Comparison of ENCODE assay signal across 8 mouse cellular contexts in genomic region chr13:37993704-37994404, GRCm38 (mm10). TPM values are rescaled to one million over a fixed set of nuclear protein-coding genes. Genes with fewer than 3 reads are reported as not detected.
DNase-seq lines count a peak whose midpoint lies in the region; ATAC-seq and TF ChIP-seq lines count a peak whose summit lies in the region.

TSS of gene Ssr1 (minus strand) at chr13:37994217.

- peaks cover 7% of the 10 kb centered on the region; the same call in 1 of the 2 replicates for H3K4me1 ChIP-seq in heart, embryonic 12.5 days (replicated peaks)
- 0 out of 2 replicates have a peak, but pooled peaks cover 5% of the 10 kb centered on the region for H3K4me1 ChIP-seq in kidney, postnatal 0 days (replicated peaks; ENCODE audit: insufficient read depth, low read length)
- H3K4me1 ChIP-seq in liver, embryonic 11.5 days (replicated peaks; ENCODE audit: control insufficient read depth, insufficient read depth, low read length) = no peaks in the 10 kb centered on the region; the same call in 1 of the 2 replicates
- peaks cover 9% of the 10 kb centered on the region; the same call in 1 of the 2 replicates for H3K4me1 ChIP-seq in stomach, embryonic 14.5 days (ENCODE audit: control insufficient read depth, insufficient read depth, low read length)

- peaks cover 25% of the 10 kb centered on the region for H3K36me3 ChIP-seq in heart, embryonic 12.5 days
- H3K36me3 ChIP-seq in kidney, postnatal 0 days (ENCODE audit: insufficient read depth, low read length) = peaks cover 18% of the 10 kb centered on the region
- peaks cover 20% of the 10 kb centered on the region for H3K36me3 ChIP-seq in liver, embryonic 11.5 days (ENCODE audit: control insufficient read depth, insufficient read depth, low read length)
- H3K36me3 ChIP-seq in stomach, embryonic 14.5 days (ENCODE audit: control insufficient read depth, insufficient read depth, low read length) = peaks cover 24% of the 10 kb centered on the region

- H3K27me3 ChIP-seq in heart, embryonic 12.5 days (replicated peaks) = 0 out of 2 replicates have a peak, but pooled peaks cover 2% of the 10 kb centered on the region
- no peaks in the 10 kb centered on the region for H3K27me3 ChIP-seq in kidney, postnatal 0 days (ENCODE audit: insufficient read depth, low read length)
- H3K27me3 ChIP-seq in liver, embryonic 11.5 days (replicated peaks; ENCODE audit: control insufficient read depth, insufficient read depth, low read length) = no peaks in the 10 kb centered on the region
- no peaks in the 10 kb centered on the region for H3K27me3 ChIP-seq in stomach, embryonic 14.5 days (ENCODE audit: control insufficient read depth, insufficient read depth, low read length)

- peak; percentile 95 for ATAC-seq in erythroid progenitor cell, adult 5-6 weeks (replicated peaks; ENCODE audit: low FRiP score, poor library complexity, severe bottlenecking)
- ATAC-seq in heart, embryonic 12.5 days (ENCODE audit: insufficient number of reproducible peaks, low FRiP score) = peak; percentile 98
- peak; percentile 98 for ATAC-seq in kidney, postnatal 0 days (replicated peaks; ENCODE audit: low FRiP score, low read depth)
- ATAC-seq in liver, embryonic 11.5 days (replicated peaks; ENCODE audit: low FRiP score) = peak; percentile 98
- peak; percentile 97 for ATAC-seq in stomach, embryonic 14.5 days (ENCODE audit: insufficient number of reproducible peaks, insufficient read depth, low FRiP score, low read depth)

- under 1% methylated on average over 88 of the region's 89 CpGs for WGBS in heart, embryonic 12.5 days
- WGBS in kidney, postnatal 0 days = under 1% methylated on average over 79 of the region's 89 CpGs
- WGBS in liver, embryonic 11.5 days = under 1% methylated on average over 82 of the region's 89 CpGs
- under 1% methylated on average over 83 of the region's 89 CpGs for WGBS in stomach, embryonic 14.5 days

- peak within 1 kb of the TSS; percentile 90 for H3K27ac ChIP-seq in heart, embryonic 12.5 days (ENCODE audit: poor library complexity, severe bottlenecking)
- peak within 1 kb of the TSS; percentile 96 for H3K27ac ChIP-seq in kidney, postnatal 0 days
- H3K27ac ChIP-seq in liver, embryonic 11.5 days (ENCODE audit: low read depth, low read length) = peak within 1 kb of the TSS; percentile 86
- peak within 1 kb of the TSS; percentile 94 for H3K27ac ChIP-seq in stomach, embryonic 14.5 days (ENCODE audit: low read length)

- no peaks in the 10 kb centered on the region for H3K9me3 ChIP-seq in heart, embryonic 12.5 days (replicated peaks)
- no peaks in the 10 kb centered on the region for H3K9me3 ChIP-seq in kidney, postnatal 0 days (replicated peaks; ENCODE audit: low read length)
- no peaks in the 10 kb centered on the region for H3K9me3 ChIP-seq in liver, embryonic 11.5 days (ENCODE audit: control insufficient read depth, low read length)
- H3K9me3 ChIP-seq in stomach, embryonic 14.5 days (ENCODE audit: control insufficient read depth, low read depth, low read length) = no peaks in the 10 kb centered on the region

- no peak for TF ChIP-seq CTCF in kidney, postnatal 0 days (IDR thresholded peaks at IDR 0.05; ENCODE audit: low read depth)

- H3K9ac ChIP-seq in heart, embryonic 12.5 days = peak within 1 kb of the TSS; percentile 96
- peak within 1 kb of the TSS; percentile 98 for H3K9ac ChIP-seq in kidney, postnatal 0 days (ENCODE audit: low read depth, low read length)
- H3K9ac ChIP-seq in liver, embryonic 11.5 days (ENCODE audit: low read depth, low read length) = peak within 1 kb of the TSS; percentile 99
- peak within 1 kb of the TSS; percentile 97 for H3K9ac ChIP-seq in stomach, embryonic 14.5 days (replicated peaks; ENCODE audit: low read depth, low read length)

- H3K4me2 ChIP-seq in heart, embryonic 12.5 days = peak within 1 kb of the TSS; percentile 93
- peak within 1 kb of the TSS; percentile 74 for H3K4me2 ChIP-seq in kidney, postnatal 0 days (ENCODE audit: low read length)
- H3K4me2 ChIP-seq in liver, embryonic 11.5 days = peak within 1 kb of the TSS; percentile 80
- peak within 1 kb of the TSS; percentile 90 for H3K4me2 ChIP-seq in stomach, embryonic 14.5 days (replicated peaks; ENCODE audit: low read depth, low read length)

- DNase-seq in CD4-positive helper T cell, adult 2 months (ENCODE audit: low read depth, low spot score) = peak; percentile 95
- DNase-seq in brain, embryonic 18.5 days (ENCODE audit: low read depth, low spot score) = peak; percentile 89
- peak; percentile 98 for DNase-seq in kidney, postnatal 0 days (ENCODE audit: low spot score)
- peak; percentile 95 for DNase-seq in liver, embryonic 11.5 days (ENCODE audit: low spot score)
- peak; percentile 94 for DNase-seq in naive thymus-derived CD4-positive, alpha-beta T cell, adult 2 months (ENCODE audit: low read depth)

- H3K4me3 ChIP-seq in heart, embryonic 12.5 days = peak within 1 kb of the TSS; percentile 91
- peak within 1 kb of the TSS; percentile 98 for H3K4me3 ChIP-seq in kidney, postnatal 0 days (replicated peaks; ENCODE audit: low read depth, low read length)
- H3K4me3 ChIP-seq in liver, embryonic 11.5 days (ENCODE audit: low read depth, low read length) = peak within 1 kb of the TSS; percentile 89
- peak within 1 kb of the TSS; percentile 92 for H3K4me3 ChIP-seq in stomach, embryonic 14.5 days (ENCODE audit: low read depth, low read length)

RNA-seq across cellular contexts. Expression of gene Ssr1, which starts in this region (rescaled TPM):
- 76.0 and 76.3 TPM in 2 replicates for total RNA-seq in erythroid progenitor cell, adult 5-6 weeks (2015; ENCODE audit: low replicate concordance)
- 66.6 and 69.7 TPM in 2 replicates for total RNA-seq in erythroid progenitor cell, adult 5-6 weeks (2017; ENCODE audit: low replicate concordance)
- 124 and 130 TPM in 2 replicates for polyA plus RNA-seq in heart, embryonic 12.5 days (2016; fragmentation: Nextera tagmentation; extraction: Ambion mirVana)
- polyA plus RNA-seq in kidney, postnatal 0 days (2015; fragmentation: Nextera tagmentation; extraction: Ambion mirVana) = 116 and 128 TPM in 2 replicates
- polyA plus RNA-seq in liver, embryonic 11.5 days (2014; fragmentation: Nextera tagmentation; extraction: Ambion mirVana) = 143 and 166 TPM in 2 replicates
- 98.5 and 115 TPM in 2 replicates for polyA plus RNA-seq in stomach, embryonic 14.5 days (2014; fragmentation: Nextera tagmentation; extraction: Ambion mirVana)

Comparison
In these comparisons a context has a peak if more than half of its experiments do, and no peak if none do; other contexts are left out.
1. Peak in every context shown above with its lines: DNase-seq, ATAC-seq, H3K4me3 ChIP-seq and H3K27ac ChIP-seq.